Mouse (Mus musculus) neural tube, embryonic 12.5 days (tissue): ENCODE measurements around the gene Tpm1. TPM values are rescaled to one million over a fixed set of nuclear protein-coding genes. Genes with fewer than 3 reads are reported as not detected.

Source experiments
- ATAC-seq: fragments of 200-750 bp; cut with Nextera tagmentation; 2 replicates; pipeline ENCODE4 v1.8.0; 2017; ENCODE audit warnings: low read depth, mild to moderate bottlenecking, moderate TSS enrichment, moderate library complexity; ENCODE audit not compliant: low FRiP score
- H3K27ac ChIP-seq: fragments of 300-500 bp; sonication (generic); 2 replicates; pipeline ENCODE4 v1.5.1; 2016
- H3K27me3 ChIP-seq: fragments of 300-500 bp; sonication (generic); replicated peaks from 2 replicates; pipeline ENCODE4 v1.6.1; 2016; ENCODE audit warnings: mild to moderate bottlenecking
- H3K36me3 ChIP-seq: fragments of 300-500 bp; sonication (generic); 2 replicates; pipeline ENCODE4 v1.6.1; 2016; ENCODE audit warnings: mild to moderate bottlenecking
- H3K4me1 ChIP-seq: fragments of 300-500 bp; sonication (generic); 2 replicates; pipeline ENCODE4 v1.6.1; 2016
- H3K4me2 ChIP-seq: fragments of 300-500 bp; sonication (generic); replicated peaks from 2 replicates; pipeline ENCODE4 v1.6.1; 2016; ENCODE audit warnings: mild to moderate bottlenecking
- H3K4me3 ChIP-seq: fragments of 300-500 bp; sonication (generic); 2 replicates; pipeline ENCODE4 v1.5.1; 2016
- H3K9ac ChIP-seq: fragments of 300-500 bp; sonication (generic); 2 replicates; pipeline ENCODE4 v1.6.1; 2016; ENCODE audit warnings: mild to moderate bottlenecking
- H3K9me3 ChIP-seq: fragments of 300-500 bp; sonication (generic); 2 replicates; pipeline ENCODE4 v1.6.1; 2016; ENCODE audit warnings: mild to moderate bottlenecking
- WGBS: fragments of 180-500 bp; shearing (Covaris S2); methylation state at CpG from one replicate; pipeline ENCODE4 v1.1.7; 2016; 5-methylcytosine and 5-hydroxymethylcytosine counted together
- polyA plus RNA-seq: library from polyadenylated mRNA; unstranded; fragments of >200 nt; fragmentation: Nextera tagmentation; extraction: Ambion mirVana; gene quantifications from 2 replicates; pipeline ENCODE4 v1.2.1, GENCODE M21; 2016

Gene Tpm1
- polyA plus RNA-seq, 1 experiment from 2014 or later, result 300 TPM

- no peaks in the 10 kb centered on the region for H3K36me3 ChIP-seq
- H3K4me2 ChIP-seq, result no peak overlapping the region
- no peak overlapping the region for H3K4me3 ChIP-seq
- H3K4me1 ChIP-seq, result 0 out of 2 replicates have a peak, but pooled peaks cover 6% of the 10 kb centered on the region
- no peak overlapping the region for H3K27ac ChIP-seq
- 76% methylated on average over 6 of the region's 6 CpGs for WGBS
- H3K27me3 ChIP-seq, result no peaks in the 10 kb centered on the region
- no peak overlapping the region for H3K9ac ChIP-seq
- ATAC-seq, result no peak
- no peaks in the 10 kb centered on the region for H3K9me3 ChIP-seq
Observed at GRCm38 (mm10) chr9:66989581-66989980, 59.6 kb downstream of the Tpm1 start.

- no peaks in the 10 kb centered on the region for H3K36me3 ChIP-seq
Observed at GRCm38 (mm10) chr9:66988888-66989414, 60.3 kb downstream of the Tpm1 start.

GRCm38 (mm10) chr9:66988198-66988887, 60.9 kb downstream of the Tpm1 start:
- Histone ChIP-seq H3K4me2 (no peak overlapping the region), H3K36me3 (no peaks in the 10 kb centered on the region), H3K4me3 (no peak overlapping the region), H3K27ac (no peak overlapping the region), H3K4me1 (0 out of 2 replicates have a peak, but pooled peaks cover 6% of the 10 kb centered on the region), H3K27me3 (no peaks in the 10 kb centered on the region), H3K9me3 (no peaks in the 10 kb centered on the region), H3K9ac (no peak overlapping the region)
- ATAC-seq, result no peak
- WGBS, result 70% methylated on average over 11 of the region's 11 CpGs

More at GRCm38 (mm10) chr9:66988888-66989414, 60.3 kb downstream of the Tpm1 start:
- no peak overlapping the region for H3K4me3 ChIP-seq
- no peaks in the 10 kb centered on the region for H3K27me3 ChIP-seq
- 61% methylated on average over 6 of the region's 6 CpGs for WGBS
- no peak overlapping the region for H3K4me2 ChIP-seq
- H3K4me1 ChIP-seq, result 0 out of 2 replicates have a peak, but pooled peaks cover 6% of the 10 kb centered on the region
- no peak for ATAC-seq
- no peaks in the 10 kb centered on the region for H3K9me3 ChIP-seq
- H3K27ac ChIP-seq, result no peak overlapping the region
- no peak overlapping the region for H3K9ac ChIP-seq

- Histone ChIP-seq H3K27me3 (no peaks in the 10 kb centered on the region), H3K4me3 (no peak overlapping the region), H3K9ac (no peak overlapping the region), H3K27ac (no peak overlapping the region), H3K4me2 (no peak overlapping the region), H3K9me3 (no peaks in the 10 kb centered on the region), H3K4me1 (0 out of 2 replicates have a peak, but pooled peaks cover 6% of the 10 kb centered on the region), H3K36me3 (no peaks in the 10 kb centered on the region)
- 86% methylated on average over 7 of the region's 7 CpGs for WGBS
- no peak for ATAC-seq
Observed at GRCm38 (mm10) chr9:66985377-66985776, 63.8 kb downstream of the Tpm1 start.

- WGBS, result 75% methylated on average over 7 of the region's 7 CpGs
- ATAC-seq, result no peak
Observed at GRCm38 (mm10) chr9:66982085-66982484, 67.1 kb downstream of the Tpm1 start.

GRCm38 (mm10) chr9:66980458-66980857, 68.7 kb downstream of the Tpm1 start:
- no peak overlapping the region for H3K9ac ChIP-seq
- ATAC-seq, result no peak
- H3K4me1 ChIP-seq, result no peaks in the 10 kb centered on the region
- WGBS, result 9% methylated on average over 5 of the region's 5 CpGs
- H3K27me3 ChIP-seq, result no peaks in the 10 kb centered on the region
- no peak overlapping the region for H3K4me2 ChIP-seq
- H3K9me3 ChIP-seq, result no peaks in the 10 kb centered on the region
- H3K36me3 ChIP-seq, result no peaks in the 10 kb centered on the region
- H3K27ac ChIP-seq, result no peak overlapping the region
- no peak overlapping the region for H3K4me3 ChIP-seq

More at GRCm38 (mm10) chr9:66982085-66982484, 67.1 kb downstream of the Tpm1 start:
- no peak overlapping the region for H3K4me3 ChIP-seq
- H3K36me3 ChIP-seq, result no peaks in the 10 kb centered on the region
- no peaks in the 10 kb centered on the region for H3K27me3 ChIP-seq
- no peak overlapping the region for H3K9ac ChIP-seq
- H3K27ac ChIP-seq, result no peak overlapping the region
- no peaks in the 10 kb centered on the region for H3K4me1 ChIP-seq
- no peak overlapping the region for H3K4me2 ChIP-seq
- no peaks in the 10 kb centered on the region for H3K9me3 ChIP-seq

GRCm38 (mm10) chr9:66978468-66978867, 70.7 kb downstream of the Tpm1 start:
- WGBS, result 91% methylated on average over 1 of the region's 1 CpGs
- H3K4me2 ChIP-seq, result no peak overlapping the region
- ATAC-seq, result no peak
- no peak overlapping the region for H3K4me3 ChIP-seq
- H3K27ac ChIP-seq, result no peak overlapping the region
- H3K4me1 ChIP-seq, result no peaks in the 10 kb centered on the region
- H3K36me3 ChIP-seq, result no peaks in the 10 kb centered on the region
- H3K9me3 ChIP-seq, result no peaks in the 10 kb centered on the region
- no peak overlapping the region for H3K9ac ChIP-seq
- H3K27me3 ChIP-seq, result no peaks in the 10 kb centered on the region

GRCm38 (mm10) chr9:66977982-66978381, 71.2 kb downstream of the Tpm1 start:
- Histone ChIP-seq H3K9me3 (no peaks in the 10 kb centered on the region), H3K27ac (no peak overlapping the region), H3K27me3 (no peaks in the 10 kb centered on the region), H3K4me3 (no peak overlapping the region), H3K4me1 (no peaks in the 10 kb centered on the region), H3K36me3 (no peaks in the 10 kb centered on the region), H3K4me2 (no peak overlapping the region), H3K9ac (no peak overlapping the region)
- ATAC-seq, result no peak
- 95% methylated on average over 1 of the region's 1 CpGs for WGBS

- H3K27ac ChIP-seq, result no peak overlapping the region
- no peaks in the 10 kb centered on the region for H3K4me1 ChIP-seq
- 86% methylated on average over 5 of the region's 5 CpGs for WGBS
- H3K27me3 ChIP-seq, result no peaks in the 10 kb centered on the region
- H3K9ac ChIP-seq, result no peak overlapping the region
- H3K36me3 ChIP-seq, result no peaks in the 10 kb centered on the region
- no peak overlapping the region for H3K4me3 ChIP-seq
- H3K4me2 ChIP-seq, result no peak overlapping the region
- ATAC-seq, result no peak
- no peaks in the 10 kb centered on the region for H3K9me3 ChIP-seq
Observed at GRCm38 (mm10) chr9:66977121-66977520, 72.1 kb downstream of the Tpm1 start.

- no peaks in the 10 kb centered on the region for H3K27me3 ChIP-seq
- peak within 1 kb of the TSS; percentile 97 for H3K4me3 ChIP-seq
- no peaks in the 10 kb centered on the region for H3K4me1 ChIP-seq
- peak within 1 kb of the TSS; percentile 76 for H3K27ac ChIP-seq
- peak within 1 kb of the TSS; percentile 86 for H3K9ac ChIP-seq
- no peaks in the 10 kb centered on the region for H3K9me3 ChIP-seq
- under 1% methylated on average over 32 of the region's 32 CpGs for WGBS
- ATAC-seq, result peak; percentile 99
- peaks cover under 1% of the 10 kb centered on the region for H3K36me3 ChIP-seq
- peak within 1 kb of the TSS; percentile 73 for H3K4me2 ChIP-seq
Observed at GRCm38 (mm10) chr9:66975239-66975645, 74.0 kb downstream of the Tpm1 start, which contains the start of gene Lactb. Gene Lactb, minus strand, starts transcription at chr9:66975484.

GRCm38 (mm10) chr9:66974721-66975225, 74.4 kb downstream of the Tpm1 start:
- WGBS, result under 1% methylated on average over 41 of the region's 41 CpGs
- H3K4me1 ChIP-seq, result no peaks in the 10 kb centered on the region
- H3K27me3 ChIP-seq, result no peaks in the 10 kb centered on the region
- ATAC-seq, result peak; percentile 91
- peak overlapping the region; percentile 76 for H3K27ac ChIP-seq
- H3K9me3 ChIP-seq, result no peaks in the 10 kb centered on the region
- H3K4me3 ChIP-seq, result peak overlapping the region; percentile 97
- peak overlapping the region; percentile 86 for H3K9ac ChIP-seq
- H3K36me3 ChIP-seq, result peaks cover 6% of the 10 kb centered on the region
- peak overlapping the region; percentile 73 for H3K4me2 ChIP-seq
